Mouse (Mus musculus): ENCODE data around the gene Golph3. TPM values are rescaled to one million over a fixed set of nuclear protein-coding genes. Genes with fewer than 3 reads are reported as not detected.

Golph3 gene
- total RNA-seq (2014; rRNA removed) (116 and 133 TPM in 2 replicates), polyA plus RNA-seq (2015; fragmentation: Nextera tagmentation; extraction: Ambion mirVana) (49.1 and 55.8 TPM in 2 replicates)

- Histone ChIP-seq H3K4me2 (ENCODE audit: low read depth, low read length, poor library complexity, severe bottlenecking) (peak within 1 kb of the TSS; percentile 87), H3K4me3 (ENCODE audit: low read depth, low read length) (peak within 1 kb of the TSS; percentile 99), H3K9ac (replicated peaks; ENCODE audit: low read length, poor library complexity, severe bottlenecking) (peak within 1 kb of the TSS; percentile 96), H3K4me1 (ENCODE audit: insufficient read depth, low read length) (peaks cover 11% of the 10 kb centered on the region), H3K9me3 (ENCODE audit: low read length) (no peaks in the 10 kb centered on the region), H3K27ac (ENCODE audit: low read depth, low read length) (peak within 1 kb of the TSS; percentile 94), H3K27me3 (ENCODE audit: insufficient read depth, low read length) (0 out of 2 replicates have a peak, but pooled peaks cover 4% of the 10 kb centered on the region), H3K36me3 (ENCODE audit: insufficient read depth, low read length) (no peaks in the 10 kb centered on the region)
- DNase-seq (ENCODE audit: low spot score) (peak; percentile 96), ATAC-seq (ENCODE audit: low FRiP score) (peak; percentile 96)
- WGBS, result under 1% methylated on average over 74 of the region's 74 CpGs
- TF ChIP-seq CTCF (IDR thresholded peaks at IDR 0.05), result no peak
Observed at GRCm38 (mm10) chr15:12321091-12321787, at the start of gene Golph3. Gene Golph3 (plus strand): TSS chr15:12321450.

DNA sequence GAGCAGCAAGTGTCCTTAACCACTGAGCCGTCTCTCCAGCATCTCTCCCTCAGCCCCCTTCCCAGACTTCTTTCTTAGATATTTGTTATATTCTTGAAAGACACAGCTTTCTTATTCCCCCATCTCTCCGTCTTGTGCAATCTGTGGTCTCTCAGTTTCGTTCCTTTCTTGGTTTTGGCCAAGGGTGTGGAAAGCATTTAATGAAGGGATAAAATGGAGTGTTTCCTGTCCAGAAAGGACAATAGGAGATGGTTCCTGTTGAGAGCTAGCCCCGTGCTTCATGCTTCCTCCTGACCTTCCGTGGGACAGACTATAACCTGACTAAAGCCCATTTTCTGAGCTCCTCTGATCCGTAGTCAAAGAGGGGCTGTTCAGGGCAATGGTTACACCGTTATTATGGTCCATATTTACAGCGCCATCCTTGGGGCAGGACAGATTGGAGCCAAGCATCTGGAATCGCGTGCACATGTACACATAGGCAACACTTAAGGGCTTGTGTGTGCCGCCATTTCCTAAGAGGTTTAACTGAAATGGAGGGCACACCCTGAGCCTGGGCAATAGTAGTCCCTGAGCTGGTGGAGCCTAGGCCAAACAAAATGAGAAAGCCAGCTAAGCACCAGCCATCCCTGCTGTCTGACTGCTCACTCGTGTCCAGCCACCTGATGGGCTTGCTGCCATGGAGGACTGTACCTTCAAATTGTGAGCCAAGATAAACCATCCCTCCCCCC lies 47.8 kb upstream of the Golph3 start:
- no peak for TF ChIP-seq CTCF (IDR thresholded peaks at IDR 0.05)
- Histone ChIP-seq H3K36me3 (ENCODE audit: insufficient read depth, low read length) (peaks cover 18% of the 10 kb centered on the region), H3K4me3 (ENCODE audit: low read depth, low read length) (no peak overlapping the region), H3K9ac (replicated peaks; ENCODE audit: low read length, poor library complexity, severe bottlenecking) (no peak overlapping the region), H3K27me3 (ENCODE audit: insufficient read depth, low read length) (no peaks in the 10 kb centered on the region), H3K27ac (ENCODE audit: low read depth, low read length) (no peak overlapping the region), H3K4me1 (ENCODE audit: insufficient read depth, low read length) (no peaks in the 10 kb centered on the region), H3K4me2 (ENCODE audit: low read depth, low read length, poor library complexity, severe bottlenecking) (no peak overlapping the region), H3K9me3 (ENCODE audit: low read length) (no peaks in the 10 kb centered on the region)
- DNase-seq (ENCODE audit: low spot score) (no peak), ATAC-seq (ENCODE audit: low FRiP score) (no peak)
- WGBS, result 85% methylated on average over 12 of the region's 12 CpGs

DNA sequence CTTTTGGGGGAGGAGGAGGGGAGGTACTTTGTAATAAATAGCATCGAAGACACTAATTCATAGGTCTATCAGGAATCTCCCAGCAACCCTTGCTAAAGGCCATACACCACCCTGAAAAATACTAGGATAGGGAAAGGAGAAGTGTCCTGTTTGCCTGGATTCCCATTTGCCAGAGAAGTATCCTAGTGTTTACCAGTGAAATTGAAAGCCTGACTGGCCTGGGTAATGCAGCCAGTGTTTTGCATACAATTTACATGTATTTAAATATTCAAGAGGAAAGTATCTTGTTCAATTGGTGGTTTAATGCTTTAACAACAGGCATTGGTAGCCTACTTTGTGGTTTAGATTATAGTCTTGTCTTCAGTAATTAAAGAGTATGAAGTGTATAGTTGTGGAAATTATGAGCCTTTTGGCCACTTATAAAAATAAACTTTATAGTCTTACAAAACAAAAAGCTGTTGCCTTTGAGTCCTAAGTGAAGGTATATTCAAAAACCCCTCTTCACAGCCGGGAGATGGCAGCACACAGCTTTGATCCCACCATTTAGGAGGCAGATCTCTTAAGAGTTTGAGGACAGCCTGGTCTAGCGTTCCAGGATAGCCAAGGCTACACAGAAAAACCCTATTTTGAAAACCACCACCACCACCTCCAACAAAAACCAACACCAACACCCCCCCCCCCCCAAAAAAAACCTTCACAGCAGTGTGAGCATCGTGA lies 47.0 kb upstream of the Golph3 start:
- peak; percentile 33; the same call in 1 of the 2 replicates for TF ChIP-seq CTCF (IDR thresholded peaks at IDR 0.05)
- H3K27me3 ChIP-seq (ENCODE audit: insufficient read depth, low read length), result no peaks in the 10 kb centered on the region
- no peaks in the 10 kb centered on the region for H3K9me3 ChIP-seq (ENCODE audit: low read length)
- no peak overlapping the region for H3K4me3 ChIP-seq (ENCODE audit: low read depth, low read length)
- no peak overlapping the region for H3K4me2 ChIP-seq (ENCODE audit: low read depth, low read length, poor library complexity, severe bottlenecking)
- H3K9ac ChIP-seq (replicated peaks; ENCODE audit: low read length, poor library complexity, severe bottlenecking), result no peak overlapping the region
- no peaks in the 10 kb centered on the region for H3K4me1 ChIP-seq (ENCODE audit: insufficient read depth, low read length)
- WGBS, result 70% methylated on average over 4 of the region's 4 CpGs
- no peak overlapping the region for H3K27ac ChIP-seq (ENCODE audit: low read depth, low read length)
- peaks cover 15% of the 10 kb centered on the region for H3K36me3 ChIP-seq (ENCODE audit: insufficient read depth, low read length)
- ATAC-seq (ENCODE audit: low FRiP score), result no peak
- no peak for DNase-seq (ENCODE audit: low spot score)

DNA sequence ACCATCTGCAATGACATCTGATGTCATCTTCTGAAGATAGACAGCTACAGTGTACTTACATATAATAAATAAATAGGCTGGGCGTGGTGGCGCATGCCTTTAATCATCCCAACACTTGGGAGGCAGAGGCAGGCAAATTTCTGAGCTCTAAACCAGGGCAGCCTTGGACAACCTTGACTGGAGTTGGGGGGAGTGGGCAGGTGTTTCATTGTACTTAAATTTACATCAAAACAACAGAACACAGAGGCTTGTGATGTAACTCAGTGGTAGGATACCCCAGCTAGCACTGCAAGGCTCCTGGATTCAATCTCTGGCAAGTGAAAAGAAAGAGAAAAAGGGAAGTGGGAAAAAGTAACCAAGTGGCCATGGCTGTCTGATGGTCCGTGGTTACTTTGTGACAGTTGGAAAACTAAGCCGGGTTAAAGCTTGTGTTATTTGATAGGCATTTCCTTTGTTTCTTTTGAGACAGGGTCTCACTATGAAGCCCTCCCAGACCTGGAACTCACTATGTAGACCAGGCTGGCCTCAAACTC lies 46.1 kb upstream of the Golph3 start:
- DNase-seq (ENCODE audit: low spot score) (no peak), ATAC-seq (ENCODE audit: low FRiP score) (no peak)
- H3K9me3 ChIP-seq (ENCODE audit: low read length), result no peaks in the 10 kb centered on the region
- no peak overlapping the region for H3K9ac ChIP-seq (replicated peaks; ENCODE audit: low read length, poor library complexity, severe bottlenecking)
- peaks cover 9% of the 10 kb centered on the region for H3K36me3 ChIP-seq (ENCODE audit: insufficient read depth, low read length)
- 72% methylated on average over 4 of the region's 4 CpGs for WGBS
- H3K27me3 ChIP-seq (ENCODE audit: insufficient read depth, low read length), result no peaks in the 10 kb centered on the region
- no peak overlapping the region for H3K4me3 ChIP-seq (ENCODE audit: low read depth, low read length)
- H3K4me2 ChIP-seq (ENCODE audit: low read depth, low read length, poor library complexity, severe bottlenecking), result no peak overlapping the region
- no peak for TF ChIP-seq CTCF (IDR thresholded peaks at IDR 0.05)
- H3K27ac ChIP-seq (ENCODE audit: low read depth, low read length), result no peak overlapping the region
- H3K4me1 ChIP-seq (ENCODE audit: insufficient read depth, low read length), result no peaks in the 10 kb centered on the region

DNA sequence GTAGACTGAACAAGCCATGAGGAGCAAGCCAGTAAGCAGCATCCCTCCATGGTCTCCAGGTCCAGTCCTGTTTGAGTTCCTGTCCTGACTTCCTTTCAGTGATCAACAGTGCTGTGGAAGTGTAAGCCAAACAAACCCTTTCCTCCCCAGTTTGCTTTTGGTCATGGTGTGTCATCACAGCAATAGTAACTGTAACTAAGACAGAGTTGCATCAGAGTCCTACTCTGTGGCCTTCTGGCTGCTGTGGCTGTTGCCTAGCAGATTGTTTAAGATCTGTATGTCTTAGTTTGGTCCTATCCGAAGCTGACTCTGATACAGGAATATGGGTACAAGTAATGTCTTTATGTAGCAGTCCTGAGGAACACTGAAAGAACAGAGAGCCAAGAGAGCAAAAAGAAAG lies 41.4 kb upstream of the Golph3 start:
- WGBS, result 92% methylated on average over 1 of the region's 1 CpGs
- no peak overlapping the region for H3K4me3 ChIP-seq (ENCODE audit: low read depth, low read length)
- no peaks in the 10 kb centered on the region for H3K27me3 ChIP-seq (ENCODE audit: insufficient read depth, low read length)
- no peaks in the 10 kb centered on the region for H3K4me1 ChIP-seq (ENCODE audit: insufficient read depth, low read length)
- no peaks in the 10 kb centered on the region for H3K9me3 ChIP-seq (ENCODE audit: low read length)
- no peaks in the 10 kb centered on the region for H3K36me3 ChIP-seq (ENCODE audit: insufficient read depth, low read length)
- no peak for ATAC-seq (ENCODE audit: low FRiP score)
- no peak for DNase-seq (ENCODE audit: low spot score)
- H3K9ac ChIP-seq (replicated peaks; ENCODE audit: low read length, poor library complexity, severe bottlenecking), result no peak overlapping the region
- TF ChIP-seq CTCF (IDR thresholded peaks at IDR 0.05), result no peak
- no peak overlapping the region for H3K27ac ChIP-seq (ENCODE audit: low read depth, low read length)
- no peak overlapping the region for H3K4me2 ChIP-seq (ENCODE audit: low read depth, low read length, poor library complexity, severe bottlenecking)
